Mouse (Mus musculus) forebrain, embryonic 16.5 days (tissue): ENCODE data around the gene Prkce. TPM values are rescaled to one million over a fixed set of nuclear protein-coding genes. Genes with fewer than 3 reads are reported as not detected.

Experiments used
- ATAC-seq: fragments of 200-750 bp; cut with Nextera tagmentation; 2 replicates; pipeline ENCODE4 v1.8.0; 2017; ENCODE audit warnings: mild to moderate bottlenecking, moderate library complexity
- H3K27ac ChIP-seq: fragments of 300-500 bp; sonication (generic); 2 replicates; pipeline ENCODE4 v1.5.1; 2014; ENCODE audit warnings: low read length, control low read depth
- H3K27me3 ChIP-seq: fragments of 300-500 bp; sonication (generic); replicated peaks from 2 replicates; pipeline ENCODE4 v1.6.1; 2014; ENCODE audit warnings: low read length; ENCODE audit not compliant: control insufficient read depth, insufficient read depth
- H3K36me3 ChIP-seq: fragments of 300-500 bp; sonication (generic); 2 replicates; pipeline ENCODE4 v1.6.1; 2014; ENCODE audit not compliant: control insufficient read depth, insufficient read depth
- H3K4me1 ChIP-seq: fragments of 300-500 bp; sonication (generic); replicated peaks from 2 replicates; pipeline ENCODE4 v1.6.1; 2014; ENCODE audit warnings: low read length; ENCODE audit not compliant: control insufficient read depth, insufficient read depth
- H3K4me2 ChIP-seq: fragments of 300-500 bp; sonication (generic); 2 replicates; pipeline ENCODE4 v1.6.1; 2014; ENCODE audit warnings: mild to moderate bottlenecking, low read length, control low read depth
- H3K4me3 ChIP-seq: fragments of 300-500 bp; sonication (generic); replicated peaks from 2 replicates; pipeline ENCODE4 v1.5.1; 2014; ENCODE audit warnings: mild to moderate bottlenecking, low read length, control low read depth
- H3K9ac ChIP-seq: fragments of 300-500 bp; sonication (generic); replicated peaks from 2 replicates; pipeline ENCODE4 v1.6.1; 2014; ENCODE audit warnings: low read depth, low read length, control low read depth
- H3K9me3 ChIP-seq: fragments of 300-500 bp; sonication (generic); 2 replicates; pipeline ENCODE4 v1.6.1; 2016; ENCODE audit warnings: low read length; ENCODE audit not compliant: control insufficient read depth
- WGBS: fragments of 180-500 bp; shearing (Covaris S2); extraction: QIAGEN DNeasy Blood & Tissue Kit; methylation state at CpG from one replicate; pipeline ENCODE4 v1.1.7; 2014; 5-methylcytosine and 5-hydroxymethylcytosine counted together
- polyA plus RNA-seq: library from polyadenylated mRNA; unstranded; fragments of >200 nt; fragmentation: Nextera tagmentation; extraction: Ambion mirVana; gene quantifications from 2 replicates; pipeline ENCODE4 v1.2.1, GENCODE M21; 2015

The Prkce gene
- polyA plus RNA-seq, 1 experiment from 2014 or later: 42.9 TPM

- no peaks in the 10 kb centered on the region for H3K9me3 ChIP-seq
- ATAC-seq: no peak
- no peak overlapping the region for H3K4me3 ChIP-seq
- no peak overlapping the region for H3K9ac ChIP-seq
- no peak overlapping the region for H3K4me2 ChIP-seq
- H3K27ac ChIP-seq: no peak overlapping the region
- H3K36me3 ChIP-seq: no peaks in the 10 kb centered on the region
- WGBS: 78% methylated on average over 7 of the region's 7 CpGs
- no peaks in the 10 kb centered on the region for H3K27me3 ChIP-seq
- peaks cover 30% of the 10 kb centered on the region for H3K4me1 ChIP-seq
Observed at GRCm38 (mm10) chr17:86274350-86274744, 106.8 kb downstream of the Prkce start.

GRCm38 (mm10) chr17:86276381-86276780 lies 108.8 kb downstream of the Prkce start:
- Histone ChIP-seq H3K4me1 (peaks cover 29% of the 10 kb centered on the region), H3K27ac (no peak overlapping the region), H3K36me3 (no peaks in the 10 kb centered on the region), H3K4me2 (no peak overlapping the region), H3K27me3 (no peaks in the 10 kb centered on the region), H3K4me3 (no peak overlapping the region), H3K9ac (no peak overlapping the region), H3K9me3 (no peaks in the 10 kb centered on the region)
- WGBS: 90% methylated on average over 4 of the region's 4 CpGs
- ATAC-seq: no peak

- H3K4me2 ChIP-seq: no peak overlapping the region
- H3K9me3 ChIP-seq: no peaks in the 10 kb centered on the region
- H3K9ac ChIP-seq: no peak overlapping the region
- no peaks in the 10 kb centered on the region for H3K36me3 ChIP-seq
- ATAC-seq: no peak
- peaks cover 21% of the 10 kb centered on the region for H3K4me1 ChIP-seq
- no peaks in the 10 kb centered on the region for H3K27me3 ChIP-seq
- WGBS: 63% methylated on average over 8 of the region's 8 CpGs
- H3K4me3 ChIP-seq: no peak overlapping the region
- H3K27ac ChIP-seq: no peak overlapping the region
Observed at GRCm38 (mm10) chr17:86277032-86277798, 109.6 kb downstream of the Prkce start.

GRCm38 (mm10) chr17:86277999-86278526 lies 110.5 kb downstream of the Prkce start:
- Histone ChIP-seq H3K9me3 (no peaks in the 10 kb centered on the region), H3K9ac (no peak overlapping the region), H3K27me3 (no peaks in the 10 kb centered on the region), H3K4me1 (peaks cover 16% of the 10 kb centered on the region), H3K4me3 (no peak overlapping the region), H3K36me3 (no peaks in the 10 kb centered on the region), H3K27ac (no peak overlapping the region), H3K4me2 (no peak overlapping the region)
- 85% methylated on average over 5 of the region's 5 CpGs for WGBS
- no peak for ATAC-seq

GRCm38 (mm10) chr17:86279751-86280150 lies 112.2 kb downstream of the Prkce start:
- H3K4me2 ChIP-seq: no peak overlapping the region
- peaks cover 8% of the 10 kb centered on the region for H3K4me1 ChIP-seq
- no peak overlapping the region for H3K27ac ChIP-seq
- H3K4me3 ChIP-seq: no peak overlapping the region
- no peaks in the 10 kb centered on the region for H3K9me3 ChIP-seq
- ATAC-seq: no peak
- no peaks in the 10 kb centered on the region for H3K36me3 ChIP-seq
- no peaks in the 10 kb centered on the region for H3K27me3 ChIP-seq
- no peak overlapping the region for H3K9ac ChIP-seq
- WGBS: 66% methylated on average over 10 of the region's 10 CpGs

GRCm38 (mm10) chr17:86283741-86284140 lies 116.2 kb downstream of the Prkce start:
- Histone ChIP-seq H3K27me3 (no peaks in the 10 kb centered on the region), H3K4me2 (no peak overlapping the region), H3K27ac (no peak overlapping the region), H3K9me3 (no peaks in the 10 kb centered on the region), H3K36me3 (no peaks in the 10 kb centered on the region), H3K9ac (no peak overlapping the region), H3K4me1 (peaks cover 5% of the 10 kb centered on the region; the same call in 1 of the 2 replicates), H3K4me3 (no peak overlapping the region)
- 61% methylated on average over 5 of the region's 5 CpGs for WGBS
- no peak for ATAC-seq

- Histone ChIP-seq H3K27me3 (no peaks in the 10 kb centered on the region), H3K9ac (no peak overlapping the region), H3K4me2 (no peak overlapping the region), H3K9me3 (no peaks in the 10 kb centered on the region), H3K27ac (no peak overlapping the region), H3K36me3 (no peaks in the 10 kb centered on the region), H3K4me3 (no peak overlapping the region), H3K4me1 (peaks cover 5% of the 10 kb centered on the region; the same call in 1 of the 2 replicates)
- ATAC-seq: no peak
- WGBS: 88% methylated on average over 5 of the region's 5 CpGs
Observed at GRCm38 (mm10) chr17:86285058-86285457, 117.5 kb downstream of the Prkce start.

- no peak for ATAC-seq
- WGBS: 88% methylated on average over 7 of the region's 7 CpGs
Observed at GRCm38 (mm10) chr17:86286747-86287271, 119.2 kb downstream of the Prkce start.

GRCm38 (mm10) chr17:86292711-86293110 lies 125.1 kb downstream of the Prkce start:
- Histone ChIP-seq H3K9me3 (no peaks in the 10 kb centered on the region), H3K4me2 (no peak overlapping the region), H3K4me3 (no peak overlapping the region), H3K27me3 (no peaks in the 10 kb centered on the region), H3K27ac (no peak overlapping the region), H3K36me3 (no peaks in the 10 kb centered on the region), H3K4me1 (peaks cover 6% of the 10 kb centered on the region; the same call in 1 of the 2 replicates), H3K9ac (no peak overlapping the region)
- no peak for ATAC-seq
- 79% methylated on average over 6 of the region's 6 CpGs for WGBS

More at GRCm38 (mm10) chr17:86286747-86287271, 119.2 kb downstream of the Prkce start:
- Histone ChIP-seq H3K4me3 (no peak overlapping the region), H3K9me3 (no peaks in the 10 kb centered on the region), H3K9ac (no peak overlapping the region), H3K4me2 (no peak overlapping the region), H3K27me3 (no peaks in the 10 kb centered on the region), H3K4me1 (no peaks in the 10 kb centered on the region), H3K27ac (no peak overlapping the region), H3K36me3 (no peaks in the 10 kb centered on the region)
